Mouse (Mus musculus): ENCODE measurements at regions not wholly inside any gene's neighbourhood (a gene's known extent, or its start where the extent isn't known, plus 50 kb on each side); places are given as distances from the start of the nearest gene placed in this dataset.

DNA sequence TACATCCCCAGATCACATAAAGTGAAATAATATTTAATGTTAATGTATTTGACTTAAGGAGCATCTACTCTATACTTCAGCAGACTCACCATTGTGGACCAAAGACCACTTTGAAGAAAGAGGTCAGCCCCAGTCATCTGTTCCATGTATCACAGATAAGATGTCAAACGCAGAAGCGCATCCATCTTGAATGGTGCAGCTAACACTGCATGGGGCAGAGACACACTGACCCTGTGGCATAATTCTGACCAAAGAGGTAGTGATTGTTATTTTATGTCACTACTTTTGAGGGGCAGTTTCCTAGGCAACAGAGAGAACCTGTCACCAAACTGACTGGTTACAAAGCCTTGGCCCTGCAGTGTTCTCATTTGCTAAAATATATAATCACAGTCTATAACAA lies 97.8 kb upstream of the Tmtc1 start:
- DNase-seq (ENCODE audit: low spot score) = no peak

DNA sequence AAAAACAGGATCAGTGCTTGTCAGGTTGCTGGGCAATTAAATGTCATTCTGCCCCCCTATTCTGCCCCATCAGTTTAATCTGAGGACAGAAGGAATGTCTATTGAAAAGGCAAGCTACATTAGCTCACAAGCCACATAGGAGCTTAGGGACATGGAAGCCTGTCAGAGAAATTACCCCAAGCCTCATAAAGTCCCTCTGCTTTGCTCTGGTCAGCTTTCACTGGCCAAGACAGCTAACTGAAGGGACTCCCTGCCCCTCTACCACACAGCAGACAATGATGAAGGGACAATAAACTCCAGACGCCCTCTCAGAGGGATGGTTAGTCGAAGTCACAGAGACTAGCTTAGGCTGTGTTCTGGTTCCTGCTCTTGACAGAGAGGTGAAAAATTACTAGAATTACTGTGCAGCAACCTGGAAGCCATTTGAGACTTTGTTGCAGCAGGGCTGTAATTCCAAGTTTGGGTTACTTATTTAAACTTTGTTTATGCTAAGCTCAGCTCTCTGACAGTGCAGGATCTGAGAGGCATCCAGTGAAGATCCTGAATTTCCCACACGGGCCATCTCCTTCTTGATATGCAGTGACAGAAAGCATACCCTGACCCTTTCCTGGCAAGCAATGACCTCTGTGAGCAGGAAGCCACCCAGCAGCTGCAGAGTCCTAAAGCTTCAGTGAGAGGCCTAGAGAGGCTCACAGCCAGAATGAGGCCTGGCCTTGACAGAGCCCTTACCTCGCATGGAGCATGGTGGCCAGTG lies 95.2 kb upstream of the Tmtc1 start:
- DNase-seq (ENCODE audit: low spot score) = no peak

DNA sequence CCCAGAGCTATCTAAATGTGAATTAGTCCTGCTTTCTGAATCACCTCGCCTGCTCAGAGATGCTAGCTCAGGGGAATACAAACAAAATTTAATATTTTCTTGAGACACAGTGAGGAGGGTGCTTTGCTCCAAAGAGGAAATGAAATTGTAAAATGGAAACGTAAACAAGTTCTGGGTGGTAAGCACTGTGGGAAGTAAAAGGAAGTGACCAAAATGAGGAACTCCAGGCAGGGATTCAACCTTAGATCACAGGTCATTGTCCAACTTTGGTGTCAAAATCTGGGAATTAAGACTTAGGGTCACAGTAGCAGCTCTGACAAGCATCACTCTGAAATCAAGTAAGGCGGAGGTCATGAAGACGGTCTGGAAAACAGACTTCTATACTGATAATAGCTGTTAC lies 90.2 kb upstream of the Tmtc1 start:
- no peak for DNase-seq (ENCODE audit: low spot score)

DNA sequence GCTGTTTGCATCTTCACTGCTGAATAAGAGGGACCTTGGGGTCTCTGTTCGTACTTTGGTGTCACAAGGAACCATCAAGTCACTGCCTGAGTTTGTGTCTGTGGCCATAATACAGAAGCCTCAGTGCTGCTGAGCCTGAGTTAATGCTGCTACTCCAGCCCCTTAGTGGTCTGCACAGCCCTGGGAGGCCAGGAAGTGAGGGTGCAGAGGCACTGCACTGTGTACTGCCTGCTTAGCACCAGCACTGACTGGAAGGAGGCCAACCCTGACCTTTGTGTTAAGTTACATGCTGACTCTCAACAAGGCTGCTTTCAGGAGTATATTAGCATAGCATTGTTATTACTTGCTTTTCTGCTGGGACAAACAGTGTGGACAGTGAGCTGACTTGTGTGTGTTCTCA lies 86.9 kb upstream of the Tmtc1 start:
- DNase-seq (ENCODE audit: low spot score) = no peak

DNA sequence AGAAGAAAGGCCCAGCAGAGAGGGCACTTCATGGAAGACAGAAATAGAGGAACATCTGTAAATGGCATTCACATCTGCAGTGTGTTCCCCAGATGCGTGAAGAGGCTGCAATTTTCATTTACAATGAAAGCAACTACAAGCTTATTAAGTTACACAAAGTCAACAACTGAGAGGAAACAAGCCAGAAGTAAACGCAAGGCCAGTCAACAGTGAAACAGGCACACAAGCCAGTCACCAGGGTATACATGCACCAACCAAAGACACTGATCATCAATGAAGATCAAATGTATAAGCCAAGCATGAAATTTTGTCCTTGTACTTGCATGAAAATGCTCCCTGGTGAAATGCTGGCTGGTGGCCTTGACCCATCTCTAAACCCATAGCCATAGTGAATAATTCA lies 84.4 kb upstream of the Tmtc1 start:
- DNase-seq (ENCODE audit: low spot score) = no peak

DNA sequence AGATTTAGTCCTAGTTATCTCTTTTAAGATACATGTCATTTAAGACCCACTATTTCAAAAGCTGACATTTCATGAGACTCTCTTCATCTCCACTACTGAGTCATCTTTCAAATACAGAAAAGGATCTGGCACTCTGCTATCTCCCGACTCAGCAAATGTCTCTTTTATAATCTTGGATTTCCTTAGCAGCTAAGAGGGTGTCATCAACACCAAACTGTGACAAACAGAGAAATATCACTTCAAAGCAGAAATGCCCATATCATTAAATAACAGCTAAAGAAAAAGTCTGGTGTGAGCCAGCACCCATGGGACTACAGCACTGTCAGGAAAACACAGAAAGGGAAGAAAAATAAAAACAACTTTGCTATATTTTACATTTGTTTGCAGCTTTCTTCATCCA lies 78.7 kb upstream of the Tmtc1 start:
- DNase-seq (ENCODE audit: low spot score) = no peak

DNA sequence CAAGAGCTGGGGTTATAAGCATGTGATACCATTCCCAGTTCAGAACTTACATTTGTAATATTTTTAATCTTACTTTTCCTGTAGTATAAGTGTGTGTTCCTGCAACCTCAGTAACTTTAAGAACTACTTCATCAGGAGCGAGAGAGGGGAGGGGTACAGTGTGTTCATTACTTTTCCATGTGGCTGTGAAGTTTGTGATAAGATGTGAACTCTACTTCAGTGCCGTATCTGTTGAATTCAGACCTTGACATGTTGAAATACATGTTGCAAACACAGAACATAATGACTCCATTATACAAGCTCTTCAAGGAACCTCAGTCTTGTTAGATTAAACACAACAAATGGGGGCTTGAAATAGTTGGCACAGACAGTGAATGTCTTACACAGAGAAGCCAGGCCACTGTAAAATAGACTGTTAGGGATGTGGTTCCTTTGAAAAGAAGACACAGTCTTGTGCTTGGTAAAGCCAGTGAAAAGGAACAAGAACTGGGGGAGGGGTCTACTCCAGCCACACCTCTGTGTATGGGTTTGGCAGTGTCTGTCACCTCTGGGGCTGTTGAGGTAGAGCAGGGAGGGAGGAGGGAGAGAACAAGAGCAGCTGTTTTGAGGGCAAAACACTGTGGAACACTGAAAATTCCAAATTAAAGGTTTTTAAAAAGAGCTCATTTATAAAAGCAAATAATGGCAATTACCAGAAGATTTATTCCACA lies 73.5 kb upstream of the Tmtc1 start:
- DNase-seq (ENCODE audit: low spot score) = no peak

DNA sequence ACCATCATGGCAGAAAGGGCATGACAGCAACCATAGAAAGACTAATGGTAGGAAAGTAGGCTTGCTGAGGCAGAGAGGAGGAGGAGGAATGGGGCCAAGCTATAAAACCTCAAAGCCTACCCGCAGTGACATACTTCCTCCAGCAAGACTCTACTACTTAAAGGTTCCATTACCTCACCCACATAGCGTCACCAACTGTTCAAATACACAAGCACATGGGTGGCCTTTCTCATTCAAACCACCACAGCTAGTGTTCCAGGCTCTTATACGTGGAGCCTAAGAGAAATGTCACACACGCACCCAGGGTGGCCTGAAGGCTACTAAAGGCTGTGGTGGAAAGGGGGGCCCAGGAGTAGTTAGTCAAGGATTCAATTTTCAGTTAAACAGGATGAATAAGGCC lies 72.5 kb upstream of the Tmtc1 start:
- DNase-seq (ENCODE audit: low spot score) = no peak

DNA sequence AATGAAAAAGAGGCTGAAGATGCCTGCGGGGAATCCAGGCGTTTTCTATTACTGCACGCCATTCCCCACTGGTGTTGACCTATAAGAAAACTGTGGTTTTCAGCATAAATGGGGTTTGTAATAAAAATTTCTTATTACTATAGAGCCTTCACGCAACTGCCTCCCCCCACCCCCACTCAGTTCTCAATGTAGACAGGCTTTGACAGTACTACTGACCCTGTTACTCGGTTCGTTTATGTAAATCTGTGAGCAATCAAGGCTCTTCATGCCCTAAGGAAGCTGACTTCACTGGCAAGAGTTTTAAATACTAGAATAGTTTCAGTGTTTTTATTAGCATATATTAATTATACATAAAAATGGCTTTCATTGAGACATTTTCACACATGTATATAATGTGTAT lies 70.9 kb upstream of the Tmtc1 start:
- DNase-seq (ENCODE audit: low spot score) = no peak

DNA sequence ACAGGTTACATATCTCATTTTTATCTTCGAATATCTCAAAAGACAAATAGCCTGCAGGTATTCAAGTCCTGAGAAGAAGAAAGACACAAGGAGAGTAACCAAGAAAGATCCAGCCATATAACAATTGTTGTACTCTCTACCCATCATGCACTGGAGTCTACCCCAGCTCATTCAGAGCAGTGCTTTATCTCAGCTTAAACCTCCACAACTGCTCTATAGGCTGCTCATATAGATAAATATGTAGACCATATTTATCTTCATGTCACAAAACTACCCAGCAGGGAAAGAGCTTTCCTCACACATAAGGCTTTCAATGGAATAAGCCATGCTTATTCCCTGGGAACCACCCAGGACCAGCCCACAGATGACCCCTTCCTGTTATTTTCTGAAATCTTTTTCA lies 70.5 kb upstream of the Tmtc1 start:
- DNase-seq (ENCODE audit: low spot score) = no peak

DNA sequence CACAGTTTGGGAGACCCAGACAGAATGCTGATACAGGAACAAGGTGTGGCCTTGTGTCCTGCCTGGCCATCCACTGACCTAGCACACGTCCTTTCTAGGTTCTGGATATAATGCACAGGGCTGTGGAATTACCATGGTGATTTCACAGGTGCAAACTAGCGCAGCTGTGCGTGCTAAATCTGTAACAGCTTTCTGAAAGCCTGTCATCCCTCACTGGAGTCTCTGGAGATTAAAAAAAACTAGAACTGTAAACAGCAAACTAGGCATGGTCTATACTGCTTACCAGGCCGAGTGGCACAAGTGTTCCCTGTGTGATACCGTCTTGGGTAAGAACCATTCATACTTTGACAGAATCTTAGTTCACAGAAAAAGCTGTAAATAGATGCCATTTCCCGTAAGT lies 69.9 kb upstream of the Tmtc1 start:
- DNase-seq (ENCODE audit: low spot score) = no peak

DNA sequence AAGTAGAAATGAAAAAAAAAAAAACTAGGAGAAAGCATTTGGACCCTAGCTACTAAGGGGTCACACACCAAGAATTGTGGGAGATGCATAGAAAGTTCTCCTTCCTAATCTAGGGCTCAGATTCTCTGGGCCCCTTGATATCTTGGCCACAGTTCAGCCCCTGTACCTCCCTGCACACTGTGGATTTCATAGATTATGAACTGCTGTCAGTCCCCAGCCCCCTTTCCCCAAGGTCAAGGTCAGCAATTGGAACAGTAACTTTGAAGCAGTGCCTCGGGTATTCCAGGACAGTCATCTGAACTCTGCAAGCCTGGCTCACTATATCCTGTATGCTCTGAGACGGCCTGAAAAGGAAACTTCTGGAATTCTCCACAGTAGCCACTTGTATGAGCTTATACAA lies 68.9 kb upstream of the Tmtc1 start:
- DNase-seq (ENCODE audit: low spot score) = no peak

DNA sequence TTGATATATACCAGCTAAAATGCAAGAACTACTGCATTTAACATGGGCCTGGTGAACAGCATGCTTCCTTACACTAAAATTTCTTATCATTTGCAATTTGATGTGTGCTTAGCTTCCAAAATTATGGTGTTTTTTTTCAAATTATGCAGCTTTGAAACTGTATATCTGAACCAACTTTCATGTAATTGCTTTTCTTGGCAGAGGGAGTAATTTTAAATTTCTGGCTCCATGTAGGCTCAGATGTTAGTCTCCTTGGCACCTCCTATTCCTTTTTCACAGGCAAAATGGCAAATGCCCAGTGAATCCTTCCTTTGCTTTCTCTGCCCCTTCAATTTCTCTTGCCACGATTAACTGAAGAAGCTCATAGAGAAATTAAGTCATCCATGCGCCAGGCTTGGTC lies 61.1 kb upstream of the Tmtc1 start:
- DNase-seq (ENCODE audit: low spot score) = no peak

DNA sequence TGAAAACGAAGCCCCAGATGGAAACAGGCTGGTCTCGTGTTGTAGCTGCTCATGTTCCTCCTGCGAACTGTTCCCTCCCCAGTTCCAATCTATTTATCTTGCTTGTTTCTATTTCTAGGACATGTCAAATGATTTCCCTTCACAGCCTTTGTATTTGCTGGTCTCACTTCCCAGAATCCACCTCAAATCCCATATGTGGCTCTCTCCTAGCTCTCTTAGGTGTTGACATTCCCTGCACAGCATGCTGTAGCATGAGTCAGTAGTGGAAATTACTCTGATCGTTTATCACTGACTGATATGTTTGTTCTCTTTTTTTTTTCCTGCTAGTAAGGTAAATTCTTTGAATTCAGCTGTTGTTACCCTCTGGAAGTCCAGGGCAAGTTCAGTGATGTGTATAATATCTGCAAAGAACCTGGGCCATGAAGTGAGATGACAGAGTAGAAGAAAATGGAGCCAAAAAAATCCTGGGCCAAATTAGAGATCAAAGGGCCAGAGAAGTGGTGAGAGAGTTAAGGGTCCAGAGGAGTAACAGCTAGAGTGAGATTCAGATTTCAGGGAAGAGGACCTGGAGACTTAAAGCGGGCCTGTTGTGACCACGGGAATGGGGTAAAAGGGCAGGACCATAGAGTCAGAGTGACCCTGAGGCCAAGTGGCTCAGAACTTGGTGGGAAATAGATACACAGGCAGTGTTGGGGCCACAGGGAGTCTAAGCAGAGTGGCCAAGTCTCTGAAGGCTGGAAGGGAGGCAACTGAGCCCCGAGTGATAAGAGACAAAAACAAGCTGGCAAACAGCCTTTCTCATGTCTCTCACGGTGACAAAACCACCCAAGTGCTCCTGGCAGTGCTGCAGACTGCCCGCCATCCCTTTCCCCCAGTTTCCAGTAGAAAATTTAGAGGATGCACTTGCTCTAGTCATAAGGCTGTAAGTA lies 56.3 kb upstream of the Tmtc1 start:
- DNase-seq (ENCODE audit: low spot score) = no peak

Data from MN1 (cell line).